Mouse (Mus musculus): ENCODE data around the gene Tnfaip8l3. TPM values are rescaled to one million over a fixed set of nuclear protein-coding genes. Genes with fewer than 3 reads are reported as not detected.

The Tnfaip8l3 gene
- polyA plus RNA-seq, 1 experiment: not detected

Other genes with a start within 250 kb of the Tnfaip8l3 start
- gene Sln, start 218.2 kb downstream of the Tnfaip8l3 start, polyA plus RNA-seq (2012; ENCODE audit: insufficient read depth, insufficient read length, missing spikeins): 1.5 and 1.6 TPM in 2 replicates
- gene Elmod1, start 93.1 kb downstream of the Tnfaip8l3 start, polyA plus RNA-seq (2012; ENCODE audit: insufficient read depth, insufficient read length, missing spikeins): 0.48 and 1.0 TPM in 2 replicates
- not detected in 2 replicates for gene Cyp19a1, start 199.7 kb upstream of the Tnfaip8l3 start, polyA plus RNA-seq (2012; ENCODE audit: insufficient read depth, insufficient read length, missing spikeins)
- 20.5 and 31.4 TPM in 2 replicates for gene Gldn, start 218.1 kb upstream of the Tnfaip8l3 start, polyA plus RNA-seq (2012; ENCODE audit: insufficient read depth, insufficient read length, missing spikeins)

Data from brown adipose tissue, adult 24 weeks (tissue).